ENCODE assay signal across 8 mouse cellular contexts in genomic region chr13:45961871-45962630, GRCm38 (mm10). TPM values are rescaled to one million over a fixed set of nuclear protein-coding genes. Genes with fewer than 3 reads are reported as not detected.
DNase-seq lines count a peak whose midpoint lies in the region; ATAC-seq and TF ChIP-seq lines count a peak whose summit lies in the region.

No protein-coding gene starts in this region.

- no peak for TF ChIP-seq CTCF in CH12.LX (conservative IDR thresholded peaks at IDR 0.05 in 1 of 2, IDR thresholded peaks at IDR 0.05 in 1 of 2; ENCODE audit: low read depth in 2 of 2, low read length in 2 of 2)

- peak overlapping the region; percentile 95 for H3K4me2 ChIP-seq in heart, embryonic 11.5 days
- peak overlapping the region; percentile 92 for H3K4me2 ChIP-seq in CH12.LX (ENCODE audit: insufficient read depth, low read depth, poor library complexity, severe bottlenecking)
- 0 out of 2 replicates have a peak overlapping the region, but pooled peaks have one; percentile 20 for H3K4me2 ChIP-seq in hindbrain, embryonic 11.5 days (replicated peaks; ENCODE audit: low read depth, low read length)
- peak overlapping the region; percentile 85 for H3K4me2 ChIP-seq in midbrain, embryonic 14.5 days (ENCODE audit: low read length)

- peaks cover 19% of the 10 kb centered on the region for H3K4me1 ChIP-seq in heart, embryonic 11.5 days (ENCODE audit: control insufficient read depth, insufficient read depth, low read length)
- H3K4me1 ChIP-seq in CH12.LX (ENCODE audit: control insufficient read depth in 1 of 2, insufficient read depth in 2 of 2): peaks cover 6 to 52% of the 10 kb centered on the region in 2 experiments; a peak in 3 of 4 replicates
- 0 out of 2 replicates have a peak, but pooled peaks cover 5% of the 10 kb centered on the region for H3K4me1 ChIP-seq in hindbrain, embryonic 11.5 days (replicated peaks; ENCODE audit: control insufficient read depth, insufficient read depth, low read length)
- peaks cover 42% of the 10 kb centered on the region for H3K4me1 ChIP-seq in midbrain, embryonic 14.5 days (ENCODE audit: control insufficient read depth, insufficient read depth, low read length)

- TF ChIP-seq POLR2A in CH12.LX (IDR thresholded peaks at IDR 0.05; ENCODE audit: low read depth, low read length): no peak

- no peaks in the 10 kb centered on the region for H3K27me3 ChIP-seq in heart, embryonic 11.5 days (ENCODE audit: control insufficient read depth, insufficient read depth, low read length)
- H3K27me3 ChIP-seq in CH12.LX (replicated peaks): no peaks in the 10 kb centered on the region
- peaks cover 7% of the 10 kb centered on the region; the same call in 1 of the 2 replicates for H3K27me3 ChIP-seq in hindbrain, embryonic 11.5 days (ENCODE audit: control insufficient read depth, insufficient read depth, low read length)
- no peaks in the 10 kb centered on the region for H3K27me3 ChIP-seq in midbrain, embryonic 14.5 days (ENCODE audit: control insufficient read depth, insufficient read depth, low read length)

- no peak overlapping the region for H3K27ac ChIP-seq in heart, embryonic 11.5 days (ENCODE audit: low read depth, low read length)
- no peak overlapping the region for H3K27ac ChIP-seq in CH12.LX (ENCODE audit: insufficient read depth, low read depth)
- H3K27ac ChIP-seq in hindbrain, embryonic 11.5 days (ENCODE audit: low read depth, low read length): 0 out of 2 replicates have a peak overlapping the region, but pooled peaks have one; percentile 4
- peak overlapping the region; percentile 38 for H3K27ac ChIP-seq in midbrain, embryonic 14.5 days (replicated peaks; ENCODE audit: low read depth, low read length)

- WGBS in heart, embryonic 11.5 days (ENCODE audit: insufficient replicate concordance): 27% methylated on average over 9 of the region's 9 CpGs
- 13% methylated on average over 9 of the region's 9 CpGs for WGBS in hindbrain, embryonic 11.5 days
- WGBS in midbrain, embryonic 14.5 days: 3% methylated on average over 9 of the region's 9 CpGs

- H3K9me3 ChIP-seq in heart, embryonic 11.5 days (replicated peaks; ENCODE audit: control insufficient read depth, low read length): no peaks in the 10 kb centered on the region
- no peaks in the 10 kb centered on the region for H3K9me3 ChIP-seq in CH12.LX (replicated peaks; ENCODE audit: low read length)
- no peaks in the 10 kb centered on the region for H3K9me3 ChIP-seq in hindbrain, embryonic 11.5 days (ENCODE audit: control insufficient read depth, low read length)
- no peaks in the 10 kb centered on the region for H3K9me3 ChIP-seq in midbrain, embryonic 14.5 days (ENCODE audit: control insufficient read depth, low read length)

- H3K9ac ChIP-seq in heart, embryonic 11.5 days (ENCODE audit: low read depth, low read length): no peak overlapping the region
- peak overlapping the region; percentile 88 for H3K9ac ChIP-seq in CH12.LX (ENCODE audit: insufficient read depth, low read depth)
- H3K9ac ChIP-seq in hindbrain, embryonic 11.5 days (ENCODE audit: low read depth, low read length): no peak overlapping the region
- no peak overlapping the region; the same call in 1 of the 2 replicates for H3K9ac ChIP-seq in midbrain, embryonic 14.5 days (replicated peaks; ENCODE audit: low read length)

- H3K4me3 ChIP-seq in heart, embryonic 11.5 days (ENCODE audit: low read depth, low read length): peak overlapping the region; percentile 93; the same call in 1 of the 2 replicates
- peak overlapping the region in 2 of 3 experiments; percentile 84 to 99 for H3K4me3 ChIP-seq in CH12.LX (replicated peaks in 1 of 3; ENCODE audit: low read depth in 2 of 3, low read length in 2 of 3, poor library complexity in 1 of 3)
- H3K4me3 ChIP-seq in hindbrain, embryonic 11.5 days (ENCODE audit: low read depth, low read length): peak overlapping the region; percentile 80; the same call in 1 of the 2 replicates
- H3K4me3 ChIP-seq in midbrain, embryonic 14.5 days (replicated peaks; ENCODE audit: low read depth, low read length): peak overlapping the region; percentile 94

- dilution Hi-C loops in CH12.LX (cut with MboI; ENCODE audit: extremely low pct_ligation_motif_present, extremely low pct_unique_long_range_greater_than_20kb, low sequenced_read_pairs): no loop called here

- no peak for TF ChIP-seq EP300 in CH12.LX (IDR thresholded peaks at IDR 0.05; ENCODE audit: low read length)

- no peak for ATAC-seq in heart, embryonic 11.5 days (replicated peaks; ENCODE audit: insufficient number of reproducible peaks, low FRiP score, low TSS enrichment)
- 0 out of 2 replicates have a peak, but pooled peaks have one; percentile 31 for ATAC-seq in common myeloid progenitor, adult 5-6 weeks (replicated peaks; ENCODE audit: low read depth, poor library complexity, severe bottlenecking)
- ATAC-seq in hindbrain, embryonic 11.5 days (ENCODE audit: low FRiP score): no peak
- ATAC-seq in midbrain, embryonic 14.5 days (ENCODE audit: low FRiP score, low TSS enrichment): peak; percentile 21; the same call in 1 of the 2 replicates
- ATAC-seq in inflammation-experienced regulatory T-cells, adult 6 months: no peak

- DNase-seq in heart, adult 8-10 months (ENCODE audit: low spot score): no peak
- peak; percentile 43 for DNase-seq in CH12.LX (ENCODE audit: extremely low read depth)
- peak; percentile 62 for DNase-seq in hindbrain, embryonic 11.5 days (ENCODE audit: low spot score)
- peak; percentile 82 for DNase-seq in midbrain, embryonic 14.5 days
- no peak for DNase-seq in yolk sac, embryonic 10.5 days (ENCODE audit: low spot score)

- in situ Hi-C loops in CH12.LX (cut with MboI; ENCODE audit: low pct_ligation_motif_present, low pct_unique_long_range_greater_than_20kb, low sequenced_read_pairs): loop anchor here (10.0 to 25.0 kb wide), 2 partner anchors 97 to 275 kb away; no protein-coding TSS in a partner anchor

- H3K36me3 ChIP-seq in heart, embryonic 11.5 days (ENCODE audit: control insufficient read depth, insufficient read depth, low read length): no peaks in the 10 kb centered on the region
- H3K36me3 ChIP-seq in CH12.LX (replicated peaks in 1 of 2; ENCODE audit: control insufficient read depth in 1 of 2, insufficient read depth in 1 of 2, low read length in 1 of 2): peaks cover 0 to 25% of the 10 kb centered on the region in 2 experiments
- no peaks in the 10 kb centered on the region for H3K36me3 ChIP-seq in hindbrain, embryonic 11.5 days (ENCODE audit: control insufficient read depth, insufficient read depth, low read length)
- no peaks in the 10 kb centered on the region for H3K36me3 ChIP-seq in midbrain, embryonic 14.5 days (ENCODE audit: control insufficient read depth, insufficient read depth, low read length)

- no peak for TF ChIP-seq RAD21 in CH12.LX (IDR thresholded peaks at IDR 0.05; ENCODE audit: low read depth, low read length)

- peaks cover 63% of the 10 kb centered on the region for H3K79me2 ChIP-seq in CH12.LX (replicated peaks; ENCODE audit: control insufficient read depth, extremely low read depth, insufficient read depth, poor library complexity, severe bottlenecking)

TF ChIP-seq in CH12.LX, 34 proteins besides CTCF, POLR2A, EP300 and RAD21:
- no peak for TF ChIP-seq E2F4 (IDR thresholded peaks at IDR 0.05; ENCODE audit: insufficient replicate concordance, low read depth, low read length)
- no peak for TF ChIP-seq BHLHE40 (IDR thresholded peaks at IDR 0.05; ENCODE audit: low read depth, low read length)
- TF ChIP-seq NRF1 (IDR thresholded peaks at IDR 0.05; ENCODE audit: low read depth, low read length): no peak
- TF ChIP-seq MAX (IDR thresholded peaks at IDR 0.05; ENCODE audit: low read length): no peak
- TF ChIP-seq UBTF (IDR thresholded peaks at IDR 0.05; ENCODE audit: low read depth, low read length): no peak
- no peak for TF ChIP-seq HCFC1 (IDR thresholded peaks at IDR 0.05; ENCODE audit: low read depth, low read length)
- TF ChIP-seq JUN (IDR thresholded peaks at IDR 0.05; ENCODE audit: insufficient read depth, low read depth, low read length): no peak
- no peak for TF ChIP-seq ELF1 (IDR thresholded peaks at IDR 0.05; ENCODE audit: low read depth, low read length)

RNA-seq across cellular contexts. Expression of gene Atxn1, which starts 2.8 kb away (rescaled TPM):
- polyA plus RNA-seq in heart, embryonic 11.5 days (2014; fragmentation: Nextera tagmentation; extraction: Ambion mirVana): 3.4 and 6.4 TPM in 2 replicates
- 10 to 100 TPM; 33.5 to 37.8 (median 35.8) TPM for total RNA-seq in heart, adult 8-10 months (2022)
- total RNA-seq in CH12.LX (2012; rRNA removed): 13.1 and 13.6 TPM in 2 replicates
- 8.0 and 8.2 TPM in 2 replicates for total RNA-seq in CH12.LX (2014; rRNA removed)
- polyA plus RNA-seq in CH12.LX (2012; ENCODE audit: insufficient read length, low read depth): 9.3 and 9.7 TPM in 2 replicates
- total RNA-seq in common myeloid progenitor, adult 5-6 weeks (2017): 6.9 and 9.0 TPM in 2 replicates
- polyA plus RNA-seq in hindbrain, embryonic 11.5 days (2014; fragmentation: Nextera tagmentation; extraction: Ambion mirVana): 1.5 and 3.2 TPM in 2 replicates
- polyA plus RNA-seq in midbrain, embryonic 14.5 days (2014; fragmentation: Nextera tagmentation; extraction: Ambion mirVana): 7.3 and 8.7 TPM in 2 replicates
- polyA plus RNA-seq in inflammation-experienced regulatory T-cells, adult 6 months (2017; shearing (Covaris generic)): 10 to 100 TPM; 35.9 to 51.1 (median 39.1) TPM

Comparison
In these comparisons a context has a peak if more than half of its experiments do, and no peak if none do; other contexts are left out.
1. ATAC-seq: peak in common myeloid progenitor, adult 5-6 weeks (single experiment) and midbrain, embryonic 14.5 days (single experiment); none in heart, embryonic 11.5 days (single experiment), hindbrain, embryonic 11.5 days (single experiment) and inflammation-experienced regulatory T-cells, adult 6 months (single experiment).
2. H3K27ac ChIP-seq: peak in hindbrain, embryonic 11.5 days (single experiment) and midbrain, embryonic 14.5 days (single experiment); none in heart, embryonic 11.5 days (single experiment) and CH12.LX (single experiment).
3. H3K4me2 ChIP-seq: peak in every context shown above with its lines; median percentile 95 in heart, embryonic 11.5 days; 92 in CH12.LX; 85 in midbrain, embryonic 14.5 days; 20 in hindbrain, embryonic 11.5 days.
4. DNase-seq: peak in CH12.LX (single experiment), hindbrain, embryonic 11.5 days (single experiment) and midbrain, embryonic 14.5 days (single experiment); none in heart, adult 8-10 months (single experiment) and yolk sac, embryonic 10.5 days (single experiment).
5. Peak in every context shown above with its lines, with median percentiles within 50 percentile points of each other: H3K4me3 ChIP-seq.